Mouse (Mus musculus): ENCODE data around the gene Sept11.

GRCm38 (mm10) chr5:93180252-93180651, 87.0 kb downstream of the Sept11 start:
- no peak for TF ChIP-seq GATA1 (IDR thresholded peaks at IDR 0.05; ENCODE audit: borderline replicate concordance, low read length)
- TF ChIP-seq CTCF (IDR thresholded peaks at IDR 0.05; ENCODE audit: low read depth, low read length), result no peak
- no peak for TF ChIP-seq TAL1 (conservative IDR thresholded peaks at IDR 0.05; ENCODE audit: low read depth, low read length)

All from G1E (cell line).